Mouse (Mus musculus) T-helper 17 cell (primary cell): Measurements from ENCODE around the gene Col18a1.

ENCODE experiments used
- in situ Hi-C, 2 experiments: fragments of 300-600 bp; cut with MboI, MseI; formaldehyde crosslinking; loops; 1 replicate in 1 of 2; 2 replicates in 1 of 2; pipeline ENCODE4 v1.15.1; 2025; ENCODE audit warnings: high pct_unique_total_duplicates in 2 of 2

Col18a1 gene

GRCm38 (mm10) chr10:77070072-77070471, 96.3 kb downstream of the Col18a1 start:
- in situ Hi-C loops: loop anchor here in 1 of 2 experiments (5.0 kb wide), 1 partner anchor 233 kb away; no protein-coding TSS in a partner anchor

GRCm38 (mm10) chr10:77068469-77068868, 97.9 kb downstream of the Col18a1 start:
- in situ Hi-C loops: no loop called here

- in situ Hi-C loops: loop anchor here in 1 of 2 experiments (5.0 kb wide), 1 partner anchor 227 kb away; no protein-coding TSS in a partner anchor
Measured at GRCm38 (mm10) chr10:77064659-77065058, 101.7 kb downstream of the Col18a1 start.

- in situ Hi-C loops: loop anchor here in 1 of 2 experiments (5.0 kb wide), 1 partner anchor 227 kb away; no protein-coding TSS in a partner anchor
Measured at GRCm38 (mm10) chr10:77064239-77064638, 102.1 kb downstream of the Col18a1 start.

GRCm38 (mm10) chr10:77062393-77063010, 103.8 kb downstream of the Col18a1 start:
- in situ Hi-C loops: loop anchor here in 1 of 2 experiments (5.0 kb wide), 1 partner anchor 225 kb away; no protein-coding TSS in a partner anchor

GRCm38 (mm10) chr10:77061426-77061825, 104.9 kb downstream of the Col18a1 start:
- in situ Hi-C loops: loop anchor here in 1 of 2 experiments (5.0 kb wide), 1 partner anchor 224 kb away; no protein-coding TSS in a partner anchor

GRCm38 (mm10) chr10:77056768-77057167, 109.6 kb downstream of the Col18a1 start:
- in situ Hi-C loops: no loop called here

GRCm38 (mm10) chr10:77048606-77049005, 117.7 kb downstream of the Col18a1 start:
- in situ Hi-C loops: loop anchor here in 1 of 2 experiments (10.0 kb wide), 1 partner anchor 586 kb away; no protein-coding TSS in a partner anchor

- in situ Hi-C loops: loop anchor here in 1 of 2 experiments (10.0 kb wide), 1 partner anchor 587 kb away; no protein-coding TSS in a partner anchor
Measured at GRCm38 (mm10) chr10:77048196-77048595, 118.2 kb downstream of the Col18a1 start.

GRCm38 (mm10) chr10:77038579-77039174, 127.7 kb downstream of the Col18a1 start:
- in situ Hi-C loops: no loop called here

GRCm38 (mm10) chr10:77035487-77035886, 130.9 kb downstream of the Col18a1 start:
- in situ Hi-C loops: no loop called here

- in situ Hi-C loops: no loop called here
Measured at GRCm38 (mm10) chr10:77033323-77034025, 132.9 kb downstream of the Col18a1 start.

- in situ Hi-C loops: no loop called here
Measured at GRCm38 (mm10) chr10:77032591-77033322, 133.6 kb downstream of the Col18a1 start.

GRCm38 (mm10) chr10:77031768-77032375, 134.5 kb downstream of the Col18a1 start, which contains the start of gene Slc19a1:
Slc19a1 (plus strand) TSS chr10:77032241.
- in situ Hi-C loops: no loop called here

GRCm38 (mm10) chr10:77030666-77031065, 135.7 kb downstream of the Col18a1 start:
- in situ Hi-C loops: no loop called here

GRCm38 (mm10) chr10:77029761-77030160, 136.6 kb downstream of the Col18a1 start:
- in situ Hi-C loops: loop anchor here (10.0 kb wide), 2 partner anchors 485 to 1445 kb away; partner anchors contain the start of gene Ggt5 (in 1 of the 2)

- in situ Hi-C loops: loop anchor here (10.0 kb wide), 2 partner anchors 484 to 1444 kb away; partner anchors contain the start of gene Ggt5 (in 1 of the 2)
Measured at GRCm38 (mm10) chr10:77028782-77029296, 137.5 kb downstream of the Col18a1 start.

GRCm38 (mm10) chr10:77026944-77027343, 139.4 kb downstream of the Col18a1 start:
- in situ Hi-C loops: loop anchor here (10.0 kb wide), 2 partner anchors 482 to 1442 kb away; partner anchors contain the start of gene Ggt5 (in 1 of the 2)

GRCm38 (mm10) chr10:77024231-77024630, 142.1 kb downstream of the Col18a1 start:
- in situ Hi-C loops: loop anchor here (10.0 to 25.0 kb wide), 3 partner anchors 237 to 1439 kb away; partner anchors contain the start of gene Ggt5 (in 1 of the 2)
